Mouse (Mus musculus) left cerebral cortex, adult 11 months (tissue): ENCODE data around the gene Prl3d1.
"Not testable (repeated sequence)": the region's sequence is repeated elsewhere in the genome, so short reads cannot be mapped to it uniquely, and the experiment has no call there.

Source experiments
- DNase-seq: peaks from one replicate; pipeline ENCODE4 v3.0.0; 2022; ENCODE audit warnings: low spot score

Gene Prl3d1

GRCm38 (mm10) chr13:27093890-27094289, at the start of gene Prl3d1:
Gene Prl3d1, plus strand, starts transcription at chr13:27094190.
- not testable (repeated sequence) for DNase-seq

DNA sequence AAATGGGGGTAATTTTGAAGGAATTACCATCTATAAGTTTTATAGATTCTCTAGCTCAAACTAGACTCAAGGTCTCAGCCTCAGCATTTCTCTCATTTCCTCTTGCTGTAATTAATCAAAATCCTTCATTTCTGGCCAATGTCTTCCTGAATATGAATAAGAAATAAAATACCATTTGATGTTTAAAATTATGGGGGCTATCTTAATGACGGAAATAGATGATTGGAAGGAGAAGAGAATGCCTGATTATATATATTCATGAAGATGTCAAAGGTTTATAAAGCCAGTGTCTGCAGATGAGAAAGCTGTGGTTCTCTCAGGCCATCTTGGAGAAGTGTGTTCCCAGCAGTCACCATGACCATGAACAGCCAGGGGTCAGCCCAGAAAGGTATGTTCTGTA, 36.7 kb upstream of the Prl3d1 start, which contains the start of gene Prl:
Prl (plus strand) TSS at position 301 of the 400 bp plus-strand sequence.
- DNase-seq = no peak

GRCm38 (mm10) chr13:27059177-27059576, 34.8 kb upstream of the Prl3d1 start:
- no peak for DNase-seq

- not testable (repeated sequence) for DNase-seq
Measured at GRCm38 (mm10) chr13:27121398-27121797, 27.4 kb downstream of the Prl3d1 start, which contains the start of gene Prl3d2. Gene Prl3d2, plus strand, starts transcription at chr13:27121698.

- DNase-seq = no peak
Measured at GRCm38 (mm10) chr13:27148264-27148663, 54.3 kb downstream of the Prl3d1 start.
